Mouse (Mus musculus): Measurements from ENCODE around the gene Wnt11.

Wnt11 gene

GRCm38 (mm10) chr7:98867053-98867793, 32.3 kb downstream of the Wnt11 start:
- DNase-seq (ENCODE audit: low spot score), result no peak

- DNase-seq (ENCODE audit: low spot score), result no peak
Observed at GRCm38 (mm10) chr7:98867794-98868150, 32.9 kb downstream of the Wnt11 start.

GRCm38 (mm10) chr7:98869070-98869469, 34.2 kb downstream of the Wnt11 start:
- no peak for DNase-seq (ENCODE audit: low spot score)

- DNase-seq (ENCODE audit: low spot score), result no peak
Observed at GRCm38 (mm10) chr7:98870791-98871190, 35.9 kb downstream of the Wnt11 start.

GRCm38 (mm10) chr7:98871882-98872281, 37.0 kb downstream of the Wnt11 start:
- no peak for DNase-seq (ENCODE audit: low spot score)

- peak; percentile 49 for DNase-seq (ENCODE audit: low spot score)
Observed at GRCm38 (mm10) chr7:98873316-98873715, 38.4 kb downstream of the Wnt11 start.

- DNase-seq (ENCODE audit: low spot score), result no peak
Observed at GRCm38 (mm10) chr7:98874411-98874951, 39.6 kb downstream of the Wnt11 start.

- DNase-seq (ENCODE audit: low spot score), result no peak
Observed at GRCm38 (mm10) chr7:98875390-98875990, 40.6 kb downstream of the Wnt11 start.

- no peak for DNase-seq (ENCODE audit: low spot score)
Observed at GRCm38 (mm10) chr7:98876119-98876518, 41.2 kb downstream of the Wnt11 start.

GRCm38 (mm10) chr7:98879176-98879575, 44.3 kb downstream of the Wnt11 start:
- no peak for DNase-seq (ENCODE audit: low spot score)

- DNase-seq (ENCODE audit: low spot score), result no peak
Observed at GRCm38 (mm10) chr7:98881887-98882286, 47.0 kb downstream of the Wnt11 start.

GRCm38 (mm10) chr7:98887811-98888261, 52.9 kb downstream of the Wnt11 start:
- no peak for DNase-seq (ENCODE audit: low spot score)

- DNase-seq (ENCODE audit: low spot score), result no peak
Observed at GRCm38 (mm10) chr7:98888810-98889209, 53.9 kb downstream of the Wnt11 start.

GRCm38 (mm10) chr7:98889211-98889610, 54.3 kb downstream of the Wnt11 start:
- no peak for DNase-seq (ENCODE audit: low spot score)

GRCm38 (mm10) chr7:98893144-98893543, 58.2 kb downstream of the Wnt11 start:
- no peak for DNase-seq (ENCODE audit: low spot score)

GRCm38 (mm10) chr7:98894305-98894704, 59.4 kb downstream of the Wnt11 start:
- no peak for DNase-seq (ENCODE audit: low spot score)

- no peak for DNase-seq (ENCODE audit: low spot score)
Observed at GRCm38 (mm10) chr7:98894768-98895167, 59.9 kb downstream of the Wnt11 start.

- no peak for DNase-seq (ENCODE audit: low spot score)
Observed at GRCm38 (mm10) chr7:98895501-98896095, 60.7 kb downstream of the Wnt11 start.

- no peak for DNase-seq (ENCODE audit: low spot score)
Observed at GRCm38 (mm10) chr7:98897323-98897722, 62.4 kb downstream of the Wnt11 start.

- DNase-seq (ENCODE audit: low spot score), result no peak
Observed at GRCm38 (mm10) chr7:98899815-98900214, 64.9 kb downstream of the Wnt11 start.

GRCm38 (mm10) chr7:98901120-98901519, 66.2 kb downstream of the Wnt11 start:
- no peak for DNase-seq (ENCODE audit: low spot score)

GRCm38 (mm10) chr7:98903884-98904283, 69.0 kb downstream of the Wnt11 start:
- no peak for DNase-seq (ENCODE audit: low spot score)

All from ovary, adult 18-20 months (tissue).